In the genomic region with DNA sequence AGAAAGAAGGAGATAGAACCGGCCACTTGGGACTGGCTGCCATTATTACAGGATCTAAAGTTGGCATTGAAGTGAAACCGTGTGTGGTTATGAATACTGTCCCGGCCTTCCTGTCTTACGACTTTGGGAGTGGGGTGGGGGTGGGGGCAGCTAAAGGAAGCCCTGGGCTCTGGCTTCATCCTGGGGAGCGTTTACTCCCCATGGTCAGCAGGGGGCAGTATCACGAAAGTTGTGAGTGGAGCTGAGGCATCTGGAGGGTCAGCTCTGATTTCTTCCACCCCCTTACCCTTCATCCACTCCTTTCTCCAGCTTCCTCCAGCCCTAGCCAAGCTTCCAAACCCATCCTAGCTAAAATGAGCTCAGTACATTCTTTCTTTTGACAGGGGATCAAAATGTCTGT, we compare ENCODE assay signal across 9 mouse cellular contexts.
DNase-seq lines count a peak whose midpoint lies in the region; ATAC-seq and TF ChIP-seq lines count a peak whose summit lies in the region.
"Had no signal": no experiment of that assay in that cellular context is flagged by ENCODE, and none has a peak within 500 bp of the region (broad histone marks: within the 10 kb centered on the region; RNA-seq: fewer than 3 reads in every experiment).

No protein-coding gene starts in this region.

- TF ChIP-seq POLR2A in CH12.LX (IDR thresholded peaks at IDR 0.05; ENCODE audit: low read depth, low read length): no peak

- DNase-seq in A20 (ENCODE audit: low read depth, low spot score) (peak; percentile 35), CH12.LX (ENCODE audit: extremely low read depth) (peak; percentile 23)
- peak; percentile 27 for DNase-seq in embryonic facial prominence, embryonic 10.5 days (ENCODE audit: low spot score)
- DNase-seq in heart, postnatal 36 days: no peak
- no peak for DNase-seq in lung, postnatal 10 days
- DNase-seq: right cerebral cortex, postnatal 4 days had no signal

- TF ChIP-seq CTCF in intestine, postnatal 0 days (IDR thresholded peaks at IDR 0.05; ENCODE audit: low read depth): peak; percentile 67
- peak; percentile 42 to 70 for TF ChIP-seq CTCF in CH12.LX (conservative IDR thresholded peaks at IDR 0.05 in 1 of 2, IDR thresholded peaks at IDR 0.05 in 1 of 2; ENCODE audit: low read depth in 2 of 2, low read length in 2 of 2)

- no peaks in the 10 kb centered on the region for H3K79me2 ChIP-seq in CH12.LX (replicated peaks; ENCODE audit: control insufficient read depth, extremely low read depth, insufficient read depth, poor library complexity, severe bottlenecking)

- peak; percentile 20 for TF ChIP-seq RAD21 in CH12.LX (IDR thresholded peaks at IDR 0.05; ENCODE audit: low read depth, low read length)

- no peaks in the 10 kb centered on the region for H3K27me3 ChIP-seq in intestine, postnatal 0 days (replicated peaks; ENCODE audit: control insufficient read depth, insufficient read depth, low read length)
- H3K27me3 ChIP-seq in intestine, embryonic 15.5 days (replicated peaks): no peaks in the 10 kb centered on the region
- H3K27me3 ChIP-seq in CH12.LX (replicated peaks): peaks cover 27% of the 10 kb centered on the region
- H3K27me3 ChIP-seq in embryonic facial prominence, embryonic 10.5 days (replicated peaks; ENCODE audit: low read depth, poor library complexity, severe bottlenecking): no peaks in the 10 kb centered on the region
- H3K27me3 ChIP-seq: megakaryocyte, embryonic 14.5 days had no signal

- in situ Hi-C loops in CH12.LX (cut with MboI; ENCODE audit: low pct_ligation_motif_present, low pct_unique_long_range_greater_than_20kb, low sequenced_read_pairs): loop anchor here (10.0 kb wide), 1 partner anchor 268 kb away; no protein-coding TSS in a partner anchor

- TF ChIP-seq EP300 in CH12.LX (IDR thresholded peaks at IDR 0.05; ENCODE audit: low read length): no peak

- no peak overlapping the region for H3K4me2 ChIP-seq in intestine, postnatal 0 days (replicated peaks; ENCODE audit: low read depth)
- H3K4me2 ChIP-seq in intestine, embryonic 15.5 days (replicated peaks): no peak overlapping the region
- H3K4me2 ChIP-seq in CH12.LX (ENCODE audit: insufficient read depth, low read depth, poor library complexity, severe bottlenecking): no peak overlapping the region

- 41% methylated on average over 6 of the region's 6 CpGs for WGBS in intestine, postnatal 0 days
- 52% methylated on average over 6 of the region's 6 CpGs for WGBS in intestine, embryonic 15.5 days
- 48% methylated on average over 6 of the region's 6 CpGs for WGBS in embryonic facial prominence, embryonic 10.5 days

- no peak overlapping the region for H3K4me3 ChIP-seq in intestine, postnatal 0 days (ENCODE audit: low read depth, low read length)
- H3K4me3 ChIP-seq in intestine, embryonic 15.5 days (replicated peaks): no peak overlapping the region
- H3K4me3 ChIP-seq in CH12.LX (replicated peaks in 1 of 3; ENCODE audit: low read depth in 2 of 3, low read length in 2 of 3, poor library complexity in 1 of 3): no peak overlapping the region
- no peak overlapping the region for H3K4me3 ChIP-seq in embryonic facial prominence, embryonic 10.5 days
- H3K4me3 ChIP-seq: megakaryocyte, embryonic 14.5 days had no signal

- no peaks in the 10 kb centered on the region for H3K4me1 ChIP-seq in intestine, postnatal 0 days (replicated peaks; ENCODE audit: control insufficient read depth, insufficient read depth, low read length)
- H3K4me1 ChIP-seq in intestine, embryonic 15.5 days (replicated peaks): no peaks in the 10 kb centered on the region
- H3K4me1 ChIP-seq in CH12.LX (ENCODE audit: control insufficient read depth in 1 of 2, insufficient read depth in 2 of 2): no peaks in the 10 kb centered on the region
- H3K4me1 ChIP-seq in embryonic facial prominence, embryonic 10.5 days: no peaks in the 10 kb centered on the region
- H3K4me1 ChIP-seq: megakaryocyte, embryonic 14.5 days had no signal

- intact Hi-C loops in heart, postnatal 36 days (cut with DNase I): loop anchor here (5.0 kb wide), 1 partner anchor 270 kb away; no protein-coding TSS in a partner anchor

- no peak overlapping the region for H3K27ac ChIP-seq in intestine, postnatal 0 days (ENCODE audit: low read depth, low read length)
- H3K27ac ChIP-seq in intestine, embryonic 15.5 days: no peak overlapping the region
- no peak overlapping the region for H3K27ac ChIP-seq in CH12.LX (ENCODE audit: insufficient read depth, low read depth)
- H3K27ac ChIP-seq in embryonic facial prominence, embryonic 10.5 days (replicated peaks): no peak overlapping the region

- H3K9ac ChIP-seq in intestine, postnatal 0 days (ENCODE audit: low read depth, low read length): no peak overlapping the region
- H3K9ac ChIP-seq in intestine, embryonic 15.5 days: no peak overlapping the region
- H3K9ac ChIP-seq in CH12.LX (ENCODE audit: insufficient read depth, low read depth): no peak overlapping the region

- H3K36me3 ChIP-seq in intestine, postnatal 0 days (ENCODE audit: control insufficient read depth, insufficient read depth): no peaks in the 10 kb centered on the region
- H3K36me3 ChIP-seq in intestine, embryonic 15.5 days: no peaks in the 10 kb centered on the region
- H3K36me3 ChIP-seq in CH12.LX (replicated peaks in 1 of 2; ENCODE audit: control insufficient read depth in 1 of 2, insufficient read depth in 1 of 2, low read length in 1 of 2): no peaks in the 10 kb centered on the region
- H3K36me3 ChIP-seq in embryonic facial prominence, embryonic 10.5 days (replicated peaks): no peaks in the 10 kb centered on the region

- no peaks in the 10 kb centered on the region for H3K9me3 ChIP-seq in intestine, postnatal 0 days (ENCODE audit: control insufficient read depth)
- no peaks in the 10 kb centered on the region for H3K9me3 ChIP-seq in intestine, embryonic 15.5 days
- H3K9me3 ChIP-seq in CH12.LX (replicated peaks; ENCODE audit: low read length): peaks cover 8% of the 10 kb centered on the region
- no peaks in the 10 kb centered on the region for H3K9me3 ChIP-seq in embryonic facial prominence, embryonic 10.5 days

- dilution Hi-C loops in CH12.LX (cut with MboI; ENCODE audit: extremely low pct_ligation_motif_present, extremely low pct_unique_long_range_greater_than_20kb, low sequenced_read_pairs): no loop called here

- ATAC-seq in intestine, postnatal 0 days: no peak
- ATAC-seq in intestine, embryonic 15.5 days: no peak

TF ChIP-seq in CH12.LX, 34 proteins besides CTCF, POLR2A, EP300 and RAD21:
- TF ChIP-seq MAZ (IDR thresholded peaks at IDR 0.05; ENCODE audit: low read depth, low read length) (no peak), SMC3 (IDR thresholded peaks at IDR 0.05; ENCODE audit: low read depth, low read length) (peak; percentile 17; the same call in 1 of the 2 replicates)

Comparison
In these comparisons a context has a peak if more than half of its experiments do, and no peak if none do; other contexts are left out.
1. DNase-seq: peak in A20 (single experiment), CH12.LX (single experiment) and embryonic facial prominence, embryonic 10.5 days (single experiment); none in heart, postnatal 36 days (0 of 2) and lung, postnatal 10 days (single experiment).